Mouse (Mus musculus) adrenal gland, adult 8-10 months (tissue): Measurements from ENCODE around the gene Acta2. TPM values are rescaled to one million over a fixed set of nuclear protein-coding genes. Genes with fewer than 3 reads are reported as not detected.
"Not testable (repeated sequence)": the region's sequence is repeated elsewhere in the genome, so short reads cannot be mapped to it uniquely, and the experiment has no call there.

Source experiments
- DNase-seq: peaks from one replicate; pipeline ENCODE4 v3.0.0; 2022
- total RNA-seq, 4 experiments: library from RNA; stranded (reverse); gene quantifications; 2 replicates each; pipeline ENCODE4 v1.2.4; 2022

Gene Acta2
- total RNA-seq, 4 experiments from 2014 or later = 26.3 to 60.4 (median 36.5) TPM

DNA sequence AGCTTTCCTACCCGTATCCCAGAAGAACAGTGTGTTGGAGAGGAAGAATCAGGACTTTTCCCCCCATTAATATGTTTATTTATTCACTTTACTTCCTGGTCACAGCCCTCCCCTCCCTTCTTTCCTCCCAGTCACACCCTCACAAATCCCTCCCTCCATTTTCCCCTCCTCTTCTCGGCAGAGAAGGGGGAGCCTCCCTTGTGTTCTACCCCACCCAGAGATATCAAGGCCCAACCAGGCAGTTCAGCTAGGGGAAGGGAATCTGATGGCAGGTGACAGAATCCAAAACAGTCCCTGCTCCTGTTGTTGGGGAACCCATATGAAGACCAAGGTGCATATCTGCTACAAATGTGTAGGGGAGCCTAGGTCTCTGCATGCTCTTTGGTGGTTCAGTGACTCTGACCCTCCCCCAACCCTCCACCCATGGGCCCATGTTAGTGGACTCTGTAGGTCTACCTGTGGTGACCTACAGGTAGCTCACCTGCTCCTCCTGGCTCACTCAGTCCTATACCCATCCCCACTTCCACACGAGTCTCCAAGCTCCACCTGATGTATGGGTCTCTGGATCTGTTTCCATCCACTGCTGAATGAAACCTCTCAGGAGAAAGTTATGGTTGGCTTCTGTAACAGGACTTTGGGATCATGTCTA, 34.5 kb downstream of the Acta2 start:
- DNase-seq = no peak

GRCm38 (mm10) chr19:34219260-34219968, 36.0 kb downstream of the Acta2 start:
- DNase-seq = no peak

DNA sequence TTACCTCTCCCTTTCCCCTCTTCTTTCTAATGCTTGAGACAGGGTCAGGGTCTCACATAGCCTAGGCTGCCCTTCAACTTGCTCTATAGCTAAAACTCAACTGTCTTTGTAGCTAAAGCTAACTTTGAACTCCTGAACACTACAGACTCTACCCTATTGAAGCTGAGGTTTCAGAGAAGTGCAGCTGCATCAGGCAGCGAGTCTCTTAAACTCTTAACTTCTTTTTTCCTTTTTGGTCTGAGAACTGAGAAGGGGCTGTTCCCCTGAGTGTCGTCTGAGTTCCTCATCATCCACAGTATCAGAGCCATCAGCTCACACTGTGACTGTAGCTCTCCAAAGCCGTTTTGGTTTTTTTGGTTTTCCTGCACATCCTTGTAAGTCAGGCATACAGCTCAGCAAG, 37.6 kb downstream of the Acta2 start:
- no peak for DNase-seq

- DNase-seq = no peak
Observed at GRCm38 (mm10) chr19:34216956-34217355, 38.4 kb downstream of the Acta2 start.

DNA sequence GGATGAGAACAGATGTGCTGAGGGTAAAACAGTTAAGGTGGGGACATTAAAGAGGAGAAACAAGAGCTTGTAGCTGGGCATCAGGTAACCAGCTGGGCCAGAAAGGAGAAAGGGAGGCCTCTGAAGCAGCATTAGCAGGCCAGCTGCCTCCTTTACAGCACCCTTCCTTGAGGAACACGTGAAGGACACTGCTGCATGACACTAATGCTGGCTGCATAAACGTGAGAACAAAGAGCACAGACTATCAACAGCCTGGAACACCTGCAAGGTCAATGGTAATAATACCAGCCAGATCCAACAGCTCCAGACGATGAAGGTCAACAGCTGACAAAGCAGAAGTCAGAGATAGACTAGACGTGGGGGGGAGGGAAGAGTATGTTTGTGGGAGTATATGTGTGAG, 41.3 kb downstream of the Acta2 start:
- DNase-seq = no peak

GRCm38 (mm10) chr19:34213251-34213645, 42.1 kb downstream of the Acta2 start:
- DNase-seq = no peak

GRCm38 (mm10) chr19:34212489-34213250, 42.7 kb downstream of the Acta2 start:
- no peak for DNase-seq

GRCm38 (mm10) chr19:34210841-34211240, 44.5 kb downstream of the Acta2 start:
- DNase-seq = no peak

- DNase-seq = no peak
Observed at GRCm38 (mm10) chr19:34209930-34210581, 45.3 kb downstream of the Acta2 start.

DNA sequence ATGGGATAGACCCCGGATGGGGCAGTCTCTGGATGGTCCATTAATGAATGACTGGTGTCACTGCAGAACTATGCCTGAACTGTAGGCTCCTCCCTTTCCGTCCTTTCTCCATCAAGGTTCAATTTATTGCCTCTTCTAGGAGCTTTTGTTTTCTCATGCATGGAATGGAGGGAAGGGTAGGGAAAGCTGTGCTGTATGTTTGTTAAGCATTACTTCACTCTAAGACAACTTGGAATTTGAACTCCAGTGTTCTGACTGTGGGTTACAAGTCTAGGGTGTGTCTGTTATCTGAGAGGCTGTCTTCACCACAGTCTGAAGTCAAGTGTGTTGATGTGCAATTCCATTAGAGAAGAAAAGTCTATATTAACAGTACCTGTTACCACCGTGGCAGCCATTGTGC, 46.4 kb downstream of the Acta2 start:
- no peak for DNase-seq

- DNase-seq = no peak
Observed at GRCm38 (mm10) chr19:34206760-34207440, 48.5 kb downstream of the Acta2 start.

GRCm38 (mm10) chr19:34206128-34206527, 49.3 kb downstream of the Acta2 start:
- not testable (repeated sequence) for DNase-seq

GRCm38 (mm10) chr19:34202668-34203067, 52.7 kb downstream of the Acta2 start:
- no peak for DNase-seq

- DNase-seq = no peak
Observed at GRCm38 (mm10) chr19:34199488-34199887, 55.9 kb downstream of the Acta2 start.

- no peak for DNase-seq
Observed at GRCm38 (mm10) chr19:34198901-34199300, 56.5 kb downstream of the Acta2 start.

GRCm38 (mm10) chr19:34198066-34198465, 57.3 kb downstream of the Acta2 start:
- DNase-seq = no peak

- DNase-seq = no peak
Observed at GRCm38 (mm10) chr19:34195031-34195430, 60.4 kb downstream of the Acta2 start.

DNA sequence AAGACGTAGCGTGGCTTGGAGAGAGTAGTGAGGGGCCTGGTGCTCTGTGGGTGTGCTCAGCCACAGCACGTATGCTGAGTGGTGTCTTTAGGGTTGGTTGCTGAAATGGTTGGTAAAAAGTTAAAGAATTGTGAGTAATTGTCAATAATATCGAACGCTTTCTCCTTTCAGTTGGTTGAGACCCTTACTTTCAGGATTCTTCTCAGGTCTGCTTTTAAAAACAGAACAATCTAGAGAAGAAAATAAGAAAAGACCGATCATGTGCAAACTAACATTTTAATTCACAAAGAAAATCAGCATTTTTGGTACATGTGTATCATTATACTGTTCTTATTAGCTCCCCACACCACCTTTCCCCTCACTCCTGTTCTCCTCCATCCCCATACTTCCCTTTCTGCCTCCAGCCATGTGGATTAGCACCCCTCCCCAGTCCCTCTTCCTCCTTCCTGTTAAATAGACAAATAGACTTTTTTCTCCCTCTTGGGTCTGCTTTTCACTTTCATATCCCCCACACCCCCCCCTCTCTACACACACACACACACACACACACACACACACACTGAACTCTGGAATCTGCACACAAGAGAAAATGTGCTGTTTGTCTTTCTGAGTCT, 61.2 kb downstream of the Acta2 start:
- DNase-seq = no peak

GRCm38 (mm10) chr19:34193683-34194082, 61.7 kb downstream of the Acta2 start:
- DNase-seq = no peak

DNA sequence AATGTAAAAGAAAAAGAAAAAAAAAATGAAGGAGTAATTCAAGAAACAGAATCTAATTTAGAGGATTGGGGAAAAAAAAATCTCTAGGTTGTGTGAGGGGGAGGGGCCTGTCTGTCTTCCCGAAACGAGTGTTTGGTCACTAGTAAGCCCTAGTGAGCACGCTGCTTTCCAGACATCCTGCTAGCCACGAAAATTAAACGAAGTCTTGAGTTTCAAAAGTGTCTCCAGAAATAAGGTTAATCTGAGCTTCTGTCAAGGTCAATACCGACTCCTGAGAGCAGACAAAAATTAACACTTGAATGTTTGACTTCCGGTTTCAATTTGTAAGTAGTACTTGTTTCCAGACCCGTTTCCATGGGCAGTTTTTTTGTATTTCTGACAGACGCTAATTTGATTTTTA, 62.2 kb downstream of the Acta2 start:
- DNase-seq = no peak

DNA sequence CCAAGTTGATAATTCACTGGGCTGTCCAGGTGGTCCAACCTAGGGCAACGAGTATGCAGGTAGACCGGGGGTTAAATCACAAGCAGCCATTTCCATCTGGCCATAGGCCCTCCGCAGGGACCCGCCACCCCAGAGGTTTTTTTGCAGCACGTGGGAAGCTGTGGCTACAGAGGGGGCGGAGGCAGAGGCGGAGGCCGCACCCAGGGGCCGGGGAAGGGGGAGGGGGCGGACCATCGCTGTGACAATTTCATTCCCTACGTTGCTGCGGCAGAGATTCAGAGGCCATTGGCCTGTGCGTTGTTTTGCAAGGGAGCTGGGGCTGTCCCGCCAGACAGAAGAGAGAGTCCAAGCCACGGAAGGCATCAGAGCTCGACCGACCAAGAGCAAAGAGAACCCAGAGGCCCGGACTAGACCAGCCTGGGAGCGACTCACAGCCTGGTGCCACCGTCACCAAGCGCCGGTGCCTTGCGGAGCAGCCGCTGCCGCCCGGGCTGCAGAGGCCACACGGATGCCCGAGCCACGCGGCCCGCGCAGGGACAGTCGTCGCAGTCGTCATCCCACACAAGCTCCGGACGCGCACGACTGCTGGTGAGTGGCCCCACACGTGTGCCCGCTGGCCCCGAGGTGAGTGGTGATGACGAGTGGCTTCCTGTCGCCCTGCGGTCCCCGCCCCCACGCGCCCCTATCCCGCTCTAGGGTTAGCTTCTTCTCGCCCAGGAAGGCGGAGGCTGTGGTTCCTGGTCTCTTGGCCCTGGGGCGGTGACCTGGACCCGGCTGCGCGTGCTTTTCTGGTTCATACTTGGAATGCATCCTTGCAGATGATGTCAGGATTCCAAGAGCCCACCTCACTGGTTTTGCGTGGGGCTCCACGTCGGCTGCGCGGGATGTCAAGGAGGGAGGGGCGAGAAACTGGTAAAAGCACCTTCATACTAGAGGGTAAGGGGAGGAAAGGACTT, 63.1 kb downstream of the Acta2 start, which contains the start of gene Stambpl1:
Gene Stambpl1, plus strand, starts transcription at position 222 of the 956 bp plus-strand sequence.
- peak; percentile 63 for DNase-seq
